Mouse (Mus musculus) megakaryocyte, adult 5-6 weeks (primary cell): ENCODE data around the gene Myl9. TPM values are rescaled to one million over a fixed set of nuclear protein-coding genes. Genes with fewer than 3 reads are reported as not detected.
"Not testable (repeated sequence)": the region's sequence is repeated elsewhere in the genome, so short reads cannot be mapped to it uniquely, and the experiment has no call there.

Experiments used
- ATAC-seq: 2 replicates; pipeline ENCODE4 v1.8.0; 2016; ENCODE audit warnings: mild to moderate bottlenecking, inconsistent platforms; ENCODE audit not compliant: poor library complexity, severe bottlenecking
- total RNA-seq, 2 experiments: library from RNA; stranded (forward) in 1 of 2; stranded (reverse) in 1 of 2; fragments of 153-499, 151-499 nt in 1 of 2; fragments of 221-1000, 200-1000 nt in 1 of 2; gene quantifications; 2 replicates each; pipeline versions ENCODE4 v1.2.3 to v1.2.4; 2015 to 2017

Gene Myl9
- total RNA-seq, 2 experiments from 2014 or later = not detected

DNA sequence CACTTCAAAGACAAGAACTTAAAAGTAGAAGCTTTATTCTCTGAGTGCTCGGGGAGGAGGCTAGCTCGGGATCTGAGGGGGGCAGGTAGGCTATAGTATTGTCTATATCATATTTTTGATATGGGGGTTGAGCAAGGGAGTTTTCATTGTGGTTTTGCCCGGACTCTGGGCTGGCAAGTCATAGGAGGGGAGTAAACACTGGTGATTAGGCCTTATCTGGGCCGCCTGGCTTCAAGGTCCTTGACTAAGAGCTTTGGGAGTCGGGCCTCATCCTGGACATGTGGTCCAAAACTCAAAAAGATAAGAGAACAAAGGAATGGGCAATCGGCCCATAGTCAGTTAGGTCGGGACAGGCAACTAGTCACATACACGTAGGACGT, 8.1 kb downstream of the Myl9 start:
- ATAC-seq = 0 out of 2 replicates have a peak, but pooled peaks have one; percentile 18

- no peak for ATAC-seq
Observed at GRCm38 (mm10) chr2:156784016-156784585, 8.9 kb downstream of the Myl9 start.

- ATAC-seq = no peak
Observed at GRCm38 (mm10) chr2:156784891-156785290, 9.7 kb downstream of the Myl9 start.

GRCm38 (mm10) chr2:156786369-156786768, 11.1 kb downstream of the Myl9 start:
- ATAC-seq = not testable (repeated sequence)

DNA sequence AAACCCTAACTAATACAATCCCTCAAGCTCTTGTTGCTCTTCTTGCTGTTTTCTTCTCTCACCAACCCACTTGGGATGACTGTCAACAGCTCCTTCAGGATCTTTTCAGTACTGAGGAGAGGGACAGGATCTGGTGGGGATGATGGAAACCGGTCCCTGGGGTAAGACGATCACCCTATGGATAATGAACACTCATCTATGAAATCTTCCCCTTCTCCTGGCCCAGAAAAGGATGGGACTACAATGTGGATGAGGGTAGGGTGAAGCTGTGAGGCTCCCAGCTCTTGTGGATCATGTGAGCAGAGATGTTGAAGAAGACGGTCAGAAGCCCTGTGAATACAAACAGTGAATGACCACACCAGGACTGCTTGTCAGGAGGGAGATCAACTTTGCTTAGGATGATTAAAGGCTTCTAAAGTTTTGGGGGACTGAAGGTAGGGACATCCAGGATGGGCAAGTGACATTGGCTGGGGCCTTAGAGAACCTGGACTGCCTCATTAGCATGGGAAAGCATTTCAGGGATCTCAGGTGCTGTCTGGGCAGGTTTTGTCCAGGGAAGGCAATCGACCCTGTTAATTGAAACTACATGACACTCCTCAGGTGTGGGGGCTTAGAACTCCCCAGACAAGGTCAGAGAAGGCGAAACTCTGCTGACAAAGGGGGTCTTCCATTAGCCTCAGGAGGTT, 12.0 kb downstream of the Myl9 start:
- ATAC-seq = no peak

GRCm38 (mm10) chr2:156787776-156788105, 12.5 kb downstream of the Myl9 start:
- peak; percentile 64; the same call in 1 of the 2 replicates for ATAC-seq

DNA sequence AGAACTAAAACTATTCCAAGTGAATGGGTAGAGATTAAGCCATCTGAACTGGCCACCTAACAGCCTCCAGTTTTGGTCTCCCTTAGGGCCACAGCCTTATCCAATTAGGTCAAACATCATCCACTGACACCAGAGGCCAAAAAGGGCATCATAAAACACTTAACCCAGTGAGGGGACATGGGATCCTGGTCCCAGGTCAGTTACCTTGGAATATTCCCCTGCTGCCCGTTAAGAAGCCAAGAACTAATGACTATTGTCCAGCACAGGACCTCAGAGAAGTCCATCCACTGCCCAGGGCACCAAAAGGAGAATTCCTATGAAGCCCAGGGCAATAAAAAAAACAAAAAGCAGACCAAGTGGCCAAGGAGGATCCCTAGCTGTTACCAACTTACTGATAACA, 13.6 kb downstream of the Myl9 start:
- ATAC-seq = no peak

DNA sequence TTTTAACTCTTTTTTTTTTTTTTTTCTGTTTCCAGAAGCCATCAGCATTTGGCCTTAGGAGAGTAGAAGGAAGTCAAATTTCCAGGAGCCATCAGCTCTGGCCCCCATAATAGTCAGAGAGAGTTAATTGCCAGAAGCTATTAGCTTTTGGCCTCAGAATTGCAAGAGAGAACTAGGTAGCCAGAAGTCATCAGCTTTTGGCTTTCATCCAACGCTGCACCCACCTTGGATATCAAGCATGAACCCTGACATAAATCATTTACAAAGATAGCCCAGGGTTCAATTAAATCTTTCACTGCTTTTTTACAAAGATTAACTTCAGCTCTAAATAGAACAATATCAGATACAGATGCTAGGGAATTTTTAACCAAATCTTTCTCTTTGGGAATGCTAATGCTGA, 23.3 kb downstream of the Myl9 start:
- ATAC-seq = no peak

- ATAC-seq = no peak
Observed at GRCm38 (mm10) chr2:156801045-156801444, 25.8 kb downstream of the Myl9 start.

DNA sequence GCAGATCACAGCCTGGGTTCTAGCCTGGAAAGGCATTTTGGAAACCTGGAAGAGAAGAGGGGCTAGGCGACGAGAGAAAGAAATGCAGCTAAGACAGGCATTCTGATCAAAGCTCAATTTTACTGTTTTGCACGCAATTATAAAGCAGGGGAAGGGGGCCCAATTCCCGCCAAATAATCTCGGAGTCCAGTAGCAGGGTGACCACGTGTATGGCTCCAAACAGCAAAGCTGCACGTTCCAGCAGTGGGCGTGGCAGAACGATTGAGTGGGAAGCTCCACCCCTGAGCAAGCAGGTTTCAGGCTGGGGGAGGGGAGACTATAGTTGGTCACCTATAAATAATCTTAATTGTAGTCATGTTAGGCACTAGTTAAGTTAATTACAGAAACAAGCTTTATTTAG, 26.9 kb downstream of the Myl9 start:
- ATAC-seq = not testable (repeated sequence)

DNA sequence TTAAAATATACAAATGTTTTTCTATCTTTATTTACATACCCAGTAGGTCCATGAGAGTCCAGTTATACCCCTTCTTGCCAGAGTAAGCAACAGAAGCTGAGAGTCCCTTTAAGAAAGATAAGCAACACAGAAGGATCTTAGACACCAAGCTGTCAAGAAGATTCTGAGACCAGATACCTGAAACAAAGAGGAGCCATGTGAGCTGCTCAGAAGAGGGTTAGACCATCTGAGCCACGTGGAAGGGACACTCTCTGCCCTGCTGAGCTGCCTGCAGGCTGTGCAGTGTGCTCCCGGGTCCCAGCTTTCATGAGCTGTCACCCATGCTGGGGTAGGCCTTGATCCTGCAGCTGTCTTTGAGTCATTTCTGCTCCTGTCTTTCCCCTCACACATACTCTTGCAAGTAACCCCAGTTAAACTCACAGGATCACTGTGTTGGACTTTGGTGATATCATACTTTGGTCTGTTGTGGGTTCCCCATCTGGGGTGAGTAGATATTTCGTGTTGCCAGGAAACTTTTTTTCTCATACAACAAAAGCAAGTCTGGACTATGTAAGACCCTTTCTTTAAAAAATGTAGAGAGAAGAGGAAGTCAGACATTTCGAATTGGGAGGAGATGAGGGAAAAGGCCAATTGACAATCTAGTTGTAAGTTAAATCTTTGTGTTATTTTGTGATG, 28.6 kb downstream of the Myl9 start:
- no peak for ATAC-seq

GRCm38 (mm10) chr2:156804589-156804988, 29.4 kb downstream of the Myl9 start:
- ATAC-seq = no peak

DNA sequence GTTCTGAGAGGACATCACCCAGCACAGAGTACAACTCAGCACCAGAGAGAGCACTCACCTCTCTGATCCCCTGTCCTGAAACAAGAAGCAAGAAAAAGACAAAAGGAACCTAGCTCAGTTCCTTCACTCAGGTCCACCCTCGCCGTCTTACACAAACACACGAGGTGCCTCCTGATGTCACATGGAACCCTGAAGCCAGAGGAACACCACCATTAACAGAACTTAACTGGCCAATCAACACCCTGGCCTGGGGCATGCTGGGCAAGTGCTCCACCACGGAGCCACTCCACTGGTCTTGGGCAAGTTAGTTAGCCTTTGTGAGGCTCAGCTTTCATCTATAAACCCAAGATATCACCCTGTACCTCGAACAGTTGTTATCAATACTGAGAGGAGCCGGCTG, 31.7 kb downstream of the Myl9 start:
- ATAC-seq = no peak

DNA sequence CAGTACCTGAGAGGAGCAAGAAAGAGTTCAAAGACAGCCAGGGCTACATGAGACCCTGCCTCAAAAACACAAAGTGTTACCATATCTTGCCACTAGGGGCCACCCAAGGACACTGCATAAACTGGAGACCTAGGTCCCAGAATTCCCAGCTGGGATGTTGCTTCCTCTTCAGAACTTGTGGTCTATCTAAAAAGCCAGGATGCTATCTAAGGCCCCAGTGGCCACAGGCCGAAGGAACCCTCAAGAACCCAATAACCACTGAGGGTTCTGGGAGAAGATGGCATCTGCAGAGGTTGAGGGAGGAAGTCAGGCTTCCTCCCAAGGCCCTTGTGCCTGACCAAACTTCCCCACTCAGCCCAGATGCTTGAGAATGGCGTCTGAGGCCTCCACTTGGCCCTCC, 34.4 kb downstream of the Myl9 start:
- peak; percentile 64 for ATAC-seq

GRCm38 (mm10) chr2:156810716-156811115, 35.5 kb downstream of the Myl9 start:
- no peak for ATAC-seq

- ATAC-seq = no peak
Observed at GRCm38 (mm10) chr2:156811556-156811955, 36.3 kb downstream of the Myl9 start.

DNA sequence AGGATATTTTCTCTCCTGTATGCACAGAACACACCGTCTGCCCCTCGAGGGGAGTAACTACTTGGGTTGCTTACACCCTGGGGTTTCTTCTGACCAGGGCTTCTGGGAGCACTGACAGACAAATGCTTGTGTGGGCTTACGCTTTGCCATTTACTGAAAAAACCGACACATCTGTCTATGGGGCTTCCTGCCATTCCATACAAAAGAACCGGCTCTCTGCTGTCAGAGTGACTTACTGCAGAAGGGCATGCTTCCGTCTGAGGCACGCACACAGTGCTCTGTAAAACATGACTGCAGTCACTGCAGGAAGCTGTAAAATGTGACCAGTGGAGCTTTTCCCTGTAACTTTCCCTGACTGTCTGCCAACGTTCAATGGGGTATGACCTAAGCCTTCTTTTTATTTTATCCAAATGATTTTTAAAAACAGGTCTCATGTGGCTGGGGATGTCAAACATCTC, 39.2 kb downstream of the Myl9 start:
- ATAC-seq = no peak

GRCm38 (mm10) chr2:156814893-156815292, 39.7 kb downstream of the Myl9 start:
- no peak for ATAC-seq

DNA sequence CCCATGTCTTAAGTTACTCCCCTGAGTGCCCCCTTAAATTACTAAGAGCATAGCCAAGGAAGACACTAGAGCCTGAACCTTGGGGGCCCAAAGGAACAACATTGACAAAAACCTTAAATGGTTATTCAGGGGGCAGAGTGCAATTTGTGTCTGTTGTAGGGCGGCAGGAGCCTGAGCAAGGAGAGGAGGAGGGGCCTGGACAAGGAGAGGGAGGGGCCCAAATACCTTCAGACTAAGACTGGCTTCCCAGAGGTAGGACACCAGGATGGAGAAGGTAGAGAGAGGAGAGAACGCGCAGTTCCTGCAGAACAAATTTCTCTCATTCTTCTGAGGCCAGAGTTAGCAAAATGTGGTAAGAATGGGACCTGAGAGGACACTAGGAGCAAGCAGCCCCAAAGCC, 40.2 kb downstream of the Myl9 start:
- no peak for ATAC-seq

- no peak for ATAC-seq
Observed at GRCm38 (mm10) chr2:156816116-156816515, 40.9 kb downstream of the Myl9 start.

DNA sequence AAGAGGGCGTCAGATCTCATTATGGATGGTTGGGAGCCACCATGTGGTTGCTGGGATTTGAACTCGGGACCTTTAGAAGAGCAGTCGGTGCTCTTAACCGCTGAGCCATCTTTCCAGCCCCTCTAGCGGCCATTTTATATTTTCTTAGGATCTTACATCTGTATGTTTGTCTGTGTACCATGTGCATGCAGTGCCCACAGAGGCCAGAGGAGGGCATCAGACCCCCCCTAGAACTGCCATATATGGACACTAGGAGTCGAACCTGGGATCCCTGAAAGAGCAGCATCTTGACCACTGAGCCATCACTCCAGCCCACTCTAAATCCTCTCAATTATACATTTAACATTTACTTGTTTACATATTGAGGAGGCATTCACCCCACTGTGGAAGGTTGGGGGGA, 49.9 kb downstream of the Myl9 start:
- not testable (repeated sequence) for ATAC-seq
